Mouse (Mus musculus) heart, adult 2 months (tissue): ENCODE measurements at regions not wholly inside any gene's neighbourhood (a gene's known extent, or its start where the extent isn't known, plus 50 kb on each side); places are given as distances from the start of the nearest gene placed in this dataset.

Experiments
- CTCF ChIP-seq: fragments of 200-600 bp; IDR thresholded peaks from 2 replicates; pipeline ENCODE4 v1.8.1; 2022; ENCODE audit warnings: antibody characterized with exemption, mild to moderate bottlenecking, moderate library complexity
- EP300 ChIP-seq: fragments of 200-500 bp; IDR thresholded peaks from 2 replicates; pipeline ENCODE4 v1.6.1; 2011; ENCODE audit warnings: low read depth, low read length, control low read depth; ENCODE audit not compliant: insufficient read depth

GRCm38 (mm10) chr14:105512914-105513677 lies 254.7 kb downstream of the Ndfip2 start:
- TF ChIP-seq CTCF (no peak), EP300 (no peak)
